In the genomic region with DNA sequence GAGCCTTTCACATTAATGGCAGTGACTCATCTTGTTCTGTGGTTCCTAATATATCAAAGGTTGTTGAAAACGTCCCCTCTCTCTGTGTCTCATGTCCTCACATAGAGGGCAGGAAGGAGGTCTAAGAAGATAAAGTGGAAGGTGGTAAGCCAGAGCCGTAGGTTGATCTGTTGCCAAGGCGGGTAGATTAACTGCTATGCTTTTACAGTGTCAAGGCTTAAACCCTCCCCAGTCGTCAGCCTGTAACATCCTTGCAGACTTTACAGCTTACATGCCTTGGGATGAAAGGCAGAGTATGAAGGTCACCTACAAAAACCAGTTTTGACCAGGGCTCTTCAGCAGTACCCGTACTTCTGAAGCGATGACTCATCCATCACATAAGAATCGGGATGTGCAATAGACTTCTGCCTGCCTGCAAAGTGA, we compare ENCODE assay signal across 10 mouse cellular contexts. TPM values are rescaled to one million over a fixed set of nuclear protein-coding genes. Genes with fewer than 3 reads are reported as not detected.
DNase-seq lines count a peak whose midpoint lies in the region; ATAC-seq lines count a peak whose summit lies in the region.
"Had no signal": no experiment of that assay in that cellular context is flagged by ENCODE, and none has a peak within 500 bp of the region (broad histone marks: within the 10 kb centered on the region; RNA-seq: fewer than 3 reads in every experiment).

No protein-coding gene starts in this region.

- intact Hi-C loops in heart, postnatal 25 days (cut with DNase I), result loop anchor here (5.0 kb wide), 1 partner anchor 45 kb away; no protein-coding TSS in a partner anchor

- ATAC-seq in hematopoietic stem cell, adult 5-6 weeks (replicated peaks in 1 of 2; ENCODE audit: insufficient read depth in 1 of 2, low FRiP score in 2 of 2, low TSS enrichment in 1 of 2, low read depth in 1 of 2, poor library complexity in 2 of 2, severe bottlenecking in 2 of 2), result peak; percentile 51 to 68; a peak in 3 of 4 replicates
- ATAC-seq: forebrain, embryonic 14.5 days had no signal

- peak; percentile 5 for DNase-seq in retina, postnatal 7 days (ENCODE audit: low read depth, low spot score)
- no peak for DNase-seq in retina, embryonic 14.5 days (ENCODE audit: low spot score)
- DNase-seq in T-cell, adult 2 months (ENCODE audit: low spot score), result peak; percentile 32
- DNase-seq in cerebellum, adult 11-12 months, result no peak
- no peak for DNase-seq in cerebellum, adult 11 months
- no peak for DNase-seq in heart, postnatal 25 days (ENCODE audit: low spot score)
- DNase-seq: kidney, postnatal 25 days; right cerebral cortex, adult 18-20 months had no signal

RNA-seq across cellular contexts. Expression of a gene that starts 7.1 kb away (rescaled TPM):
- total RNA-seq in hematopoietic stem cell, adult 5-6 weeks (2017), result 146 and 222 TPM in 2 replicates
- total RNA-seq in heart, postnatal 25 days (2021), result 10 to 100 TPM; 73.5 to 76.4 TPM

Comparison
In these comparisons a context has a peak if more than half of its experiments do, and no peak if none do; other contexts are left out.
1. DNase-seq: peak in retina, postnatal 7 days (single experiment) and T-cell, adult 2 months (single experiment); none in retina, embryonic 14.5 days (single experiment), cerebellum, adult 11-12 months (single experiment), cerebellum, adult 11 months (single experiment) and heart, postnatal 25 days (single experiment).